Mouse (Mus musculus) heart, adult 2 months (tissue): Measurements from ENCODE around the gene Chga.

Experiments
- CTCF ChIP-seq: fragments of 200-600 bp; IDR thresholded peaks from 2 replicates; pipeline ENCODE4 v1.8.1; 2022; ENCODE audit warnings: antibody characterized with exemption, mild to moderate bottlenecking, moderate library complexity
- POLR2A ChIP-seq: fragments of 200-500 bp; IDR thresholded peaks from 2 replicates; pipeline ENCODE4 v1.6.1; 2011; ENCODE audit warnings: mild to moderate bottlenecking, low read depth, low read length, control low read depth; ENCODE audit not compliant: insufficient read depth

- TF ChIP-seq POLR2A (no peak), CTCF (no peak)
These were observed 38.9 kb downstream of the Chga start for GRCm38 (mm10) chr12:102593699-102594098.
